Mouse (Mus musculus) midbrain, postnatal 0 days (tissue): ENCODE results near the gene Trim69. TPM values are rescaled to one million over a fixed set of nuclear protein-coding genes. Genes with fewer than 3 reads are reported as not detected.

Experiments used
- ATAC-seq: fragments of 200-750 bp; cut with Nextera tagmentation; 2 replicates; pipeline ENCODE4 v1.8.0; 2017; ENCODE audit warnings: moderate number of reproducible peaks, mild to moderate bottlenecking, moderate TSS enrichment, moderate library complexity; ENCODE audit not compliant: low FRiP score
- DNase-seq: peaks from one replicate; pipeline ENCODE4 v3.0.0-alpha.2; 2015; ENCODE audit warnings: low spot score
- H3K27ac ChIP-seq: fragments of 300-500 bp; sonication (generic); 2 replicates; pipeline ENCODE4 v1.5.1; 2014; ENCODE audit warnings: low read depth, mild to moderate bottlenecking, low read length, mixed read lengths
- H3K27me3 ChIP-seq: fragments of 300-500 bp; sonication (generic); 2 replicates; pipeline ENCODE4 v1.6.1; 2014; ENCODE audit warnings: low read length, control low read depth, mixed read lengths; ENCODE audit not compliant: insufficient read depth
- H3K36me3 ChIP-seq: fragments of 300-500 bp; sonication (generic); 2 replicates; pipeline ENCODE4 v1.6.1; 2014; ENCODE audit warnings: low read length, control low read depth, mixed read lengths; ENCODE audit not compliant: insufficient read depth
- H3K4me1 ChIP-seq: fragments of 300-500 bp; sonication (generic); 2 replicates; pipeline ENCODE4 v1.6.1; 2014; ENCODE audit warnings: mild to moderate bottlenecking, control low read depth, antibody characterized with exemption, low read length, mixed read lengths; ENCODE audit not compliant: insufficient read depth
- H3K4me2 ChIP-seq: fragments of 300-500 bp; sonication (generic); 2 replicates; pipeline ENCODE4 v1.6.1; 2014; ENCODE audit warnings: low read depth, mild to moderate bottlenecking, low read length, mixed read lengths; ENCODE audit not compliant: poor library complexity, severe bottlenecking
- H3K4me3 ChIP-seq: fragments of 300-500 bp; sonication (generic); 2 replicates; pipeline ENCODE4 v1.5.1; 2014; ENCODE audit warnings: low read depth, mild to moderate bottlenecking, low read length, moderate library complexity
- H3K9ac ChIP-seq: fragments of 300-500 bp; sonication (generic); replicated peaks from 2 replicates; pipeline ENCODE4 v1.6.1; 2014; ENCODE audit warnings: mild to moderate bottlenecking, low read length, moderate library complexity, mixed read lengths; ENCODE audit not compliant: poor library complexity, severe bottlenecking
- H3K9me3 ChIP-seq: fragments of 300-500 bp; sonication (generic); 2 replicates; pipeline ENCODE4 v1.6.1; 2016; ENCODE audit warnings: low read length, control low read depth
- CTCF ChIP-seq: IDR thresholded peaks from 2 replicates; pipeline ENCODE4 v1.5.1; 2016; ENCODE audit warnings: antibody characterized with exemption, mild to moderate bottlenecking
- WGBS: fragments of 180-500 bp; shearing (Covaris S2); extraction: QIAGEN DNeasy Blood & Tissue Kit; methylation state at CpG from one replicate; pipeline ENCODE4 v1.1.7; 2014; 5-methylcytosine and 5-hydroxymethylcytosine counted together
- polyA plus RNA-seq: library from polyadenylated mRNA; unstranded; fragments of >200 nt; fragmentation: Nextera tagmentation; extraction: Ambion mirVana; gene quantifications from 2 replicates; pipeline ENCODE4 v1.2.1, GENCODE M21; 2015
- total RNA-seq: library from RNA; depleted of rRNA; stranded (reverse); fragments of >200 nt; gene quantifications from 2 replicates; pipeline ENCODE4 v1.2.3, GENCODE M21; 2014

Trim69 gene
- total and polyA plus RNA-seq, 2 experiments from 2014 or later = not detected

DNA sequence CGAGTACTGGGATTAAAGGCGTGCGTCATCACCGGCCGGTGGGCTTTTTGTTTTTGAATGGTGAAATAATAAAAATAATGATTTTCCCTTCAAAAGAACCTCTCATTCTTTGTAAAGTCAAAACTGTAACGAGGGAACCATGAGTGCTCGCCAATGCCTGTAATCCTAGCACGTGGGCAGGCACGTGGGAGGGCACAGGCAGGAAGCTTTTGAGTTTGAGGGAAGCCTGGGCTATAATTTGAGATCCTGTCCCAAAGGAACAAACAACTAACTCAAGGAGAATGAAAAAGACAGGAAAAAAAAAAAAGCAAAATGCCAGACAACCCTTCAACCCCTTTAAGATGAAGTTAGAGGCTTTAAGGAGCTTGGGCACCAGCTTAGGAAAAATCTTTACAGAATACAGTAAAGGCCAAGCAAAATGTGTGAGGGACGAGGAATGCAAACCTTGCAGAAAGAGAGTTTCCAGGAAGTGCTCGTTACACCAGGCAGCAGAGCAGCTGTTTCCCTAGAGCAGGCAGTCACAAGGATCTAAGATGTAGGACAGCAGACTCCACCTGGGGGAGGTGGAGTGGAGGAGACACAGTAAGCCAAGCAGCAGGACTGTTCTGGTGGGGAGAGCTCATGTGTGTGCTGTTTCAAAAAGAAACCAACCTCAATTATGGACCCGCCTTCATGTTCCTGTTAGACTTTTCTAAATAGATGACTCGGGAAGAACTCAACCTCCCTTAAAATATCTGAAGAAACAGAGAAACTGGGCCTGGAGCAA lies 3.1 kb downstream of the Trim69 start:
- no peak overlapping the region for H3K4me2 ChIP-seq
- ATAC-seq (no peak), DNase-seq (no peak)
- H3K9ac ChIP-seq = no peak overlapping the region
- H3K27ac ChIP-seq = no peak overlapping the region
- H3K9me3 ChIP-seq = no peaks in the 10 kb centered on the region
- TF ChIP-seq CTCF = no peak
- H3K27me3 ChIP-seq = no peaks in the 10 kb centered on the region
- H3K4me3 ChIP-seq = no peak overlapping the region
- no peaks in the 10 kb centered on the region for H3K4me1 ChIP-seq
- H3K36me3 ChIP-seq = no peaks in the 10 kb centered on the region
- 80% methylated on average over 13 of the region's 13 CpGs for WGBS

DNA sequence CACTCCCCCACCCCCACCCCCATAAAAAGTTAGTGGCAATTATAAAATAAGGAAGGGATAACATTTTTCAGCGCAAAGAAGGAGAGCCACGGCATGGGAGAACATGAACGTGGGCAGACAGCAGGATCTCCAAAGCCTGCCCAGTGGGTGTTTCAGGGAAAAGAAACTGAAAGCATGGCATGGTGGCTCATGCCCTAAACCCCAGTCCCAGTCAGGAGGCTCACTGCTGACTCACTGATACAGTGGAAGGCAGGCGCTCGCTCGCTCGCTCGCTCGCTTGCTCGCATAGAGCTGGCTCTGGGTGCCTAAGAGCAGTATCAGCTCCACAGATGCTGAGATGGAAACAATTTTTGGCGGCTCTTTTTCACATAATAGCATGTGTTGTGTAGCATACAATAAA lies 3.8 kb downstream of the Trim69 start:
- no peaks in the 10 kb centered on the region for H3K4me1 ChIP-seq
- H3K4me2 ChIP-seq = no peak overlapping the region
- no peak overlapping the region for H3K4me3 ChIP-seq
- no peak overlapping the region for H3K27ac ChIP-seq
- ATAC-seq (no peak), DNase-seq (no peak)
- TF ChIP-seq CTCF = no peak
- H3K9me3 ChIP-seq = no peaks in the 10 kb centered on the region
- H3K27me3 ChIP-seq = no peaks in the 10 kb centered on the region
- no peak overlapping the region for H3K9ac ChIP-seq
- 87% methylated on average over 11 of the region's 11 CpGs for WGBS
- H3K36me3 ChIP-seq = no peaks in the 10 kb centered on the region

DNA sequence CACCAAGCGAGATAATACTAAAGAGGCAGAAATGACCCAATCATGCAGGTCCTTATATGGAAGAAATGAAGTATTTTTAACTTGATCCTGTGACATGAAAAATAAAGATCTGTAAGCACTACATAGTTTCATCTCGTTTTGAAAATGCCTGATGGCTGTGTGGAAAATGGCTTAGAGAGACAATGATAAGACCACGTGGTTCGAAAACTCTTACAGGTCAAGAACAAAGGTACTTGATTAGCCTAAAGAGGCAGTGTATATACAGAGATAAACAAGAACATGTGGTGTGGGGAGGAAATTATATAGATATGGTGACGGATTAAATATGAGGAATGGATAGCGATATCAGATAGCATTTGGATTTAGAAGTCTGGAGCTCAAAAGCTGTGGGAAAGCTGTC lies 10.8 kb downstream of the Trim69 start:
- DNase-seq = no peak
- no peaks in the 10 kb centered on the region for H3K4me1 ChIP-seq
- H3K4me2 ChIP-seq = no peak overlapping the region
- no peak overlapping the region for H3K9ac ChIP-seq
- WGBS = 87% methylated on average over 6 of the region's 6 CpGs
- no peak for ATAC-seq
- H3K27me3 ChIP-seq = no peaks in the 10 kb centered on the region
- no peak overlapping the region for H3K4me3 ChIP-seq
- no peaks in the 10 kb centered on the region for H3K36me3 ChIP-seq
- H3K27ac ChIP-seq = no peak overlapping the region
- no peaks in the 10 kb centered on the region for H3K9me3 ChIP-seq
- TF ChIP-seq CTCF = no peak

DNA sequence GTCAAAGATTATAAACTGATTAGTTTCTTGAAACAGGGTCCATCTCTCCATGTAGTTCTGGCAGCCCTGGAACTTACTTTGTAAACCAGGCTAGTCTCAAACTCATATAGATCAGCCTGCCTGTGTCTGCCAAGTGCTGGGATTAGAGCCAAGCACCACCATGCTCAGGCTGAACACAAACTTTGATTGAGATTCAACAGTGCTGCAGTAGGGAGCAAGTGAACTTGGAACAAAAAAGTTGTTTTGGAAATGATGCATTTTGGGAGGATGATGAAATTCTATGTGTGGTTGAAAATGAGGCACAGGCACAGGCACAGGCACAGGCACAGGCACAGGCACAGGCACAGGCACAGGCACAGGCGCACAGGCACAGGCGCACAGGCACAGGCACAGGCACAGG lies 11.7 kb downstream of the Trim69 start:
- no peak for ATAC-seq
- H3K9me3 ChIP-seq = no peaks in the 10 kb centered on the region
- H3K4me3 ChIP-seq = no peak overlapping the region
- H3K4me2 ChIP-seq = no peak overlapping the region
- H3K27me3 ChIP-seq = no peaks in the 10 kb centered on the region
- TF ChIP-seq CTCF = no peak
- DNase-seq = no peak
- H3K9ac ChIP-seq = no peak overlapping the region
- no peaks in the 10 kb centered on the region for H3K36me3 ChIP-seq
- H3K27ac ChIP-seq = no peak overlapping the region
- WGBS = 98% methylated on average over 2 of the region's 2 CpGs
- no peaks in the 10 kb centered on the region for H3K4me1 ChIP-seq

DNA sequence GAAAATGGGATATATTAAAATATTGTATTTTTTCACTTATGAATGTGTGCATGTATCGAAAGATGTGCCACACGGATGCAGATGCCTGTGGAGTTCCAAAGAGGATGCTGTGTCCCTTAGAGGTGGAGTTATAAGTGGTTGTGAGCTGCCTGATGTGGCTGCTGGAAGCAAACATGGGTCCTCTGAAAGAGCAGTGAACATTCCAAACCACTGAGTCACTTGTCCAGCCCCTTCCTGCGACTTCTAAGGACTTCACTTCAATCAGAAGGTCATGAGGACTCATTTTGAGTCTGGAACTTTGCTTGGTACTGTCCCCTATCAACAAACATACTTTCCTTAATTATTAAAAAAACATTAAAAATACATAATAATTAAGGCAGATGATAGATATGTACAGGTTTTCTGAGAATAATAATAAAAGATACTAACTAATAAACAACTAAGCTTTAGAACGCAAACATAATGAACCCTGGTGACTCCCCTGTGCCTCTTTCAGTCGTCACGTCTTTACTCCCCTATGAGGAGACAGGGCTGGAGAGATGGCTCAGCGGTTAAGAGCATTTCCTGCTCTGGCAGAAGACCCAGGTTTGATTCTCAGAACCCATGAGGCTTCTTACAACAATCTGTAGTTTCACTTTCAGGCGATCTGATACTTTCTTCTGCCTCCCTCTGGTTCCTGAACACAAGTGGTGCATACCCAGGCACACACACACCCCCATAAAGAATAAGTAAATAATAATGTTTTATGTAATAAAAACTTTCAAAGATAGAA lies 19.7 kb downstream of the Trim69 start:
- H3K4me2 ChIP-seq = no peak overlapping the region
- H3K36me3 ChIP-seq = no peaks in the 10 kb centered on the region
- no peaks in the 10 kb centered on the region for H3K9me3 ChIP-seq
- H3K27ac ChIP-seq = no peak overlapping the region
- H3K4me3 ChIP-seq = no peak overlapping the region
- 80% methylated on average over 8 of the region's 8 CpGs for WGBS
- DNase-seq = no peak
- no peaks in the 10 kb centered on the region for H3K4me1 ChIP-seq
- no peak for TF ChIP-seq CTCF
- no peaks in the 10 kb centered on the region for H3K27me3 ChIP-seq
- ATAC-seq = no peak
- H3K9ac ChIP-seq = no peak overlapping the region

GRCm38 (mm10) chr2:122185086-122185485 lies 24.6 kb downstream of the Trim69 start:
- Histone ChIP-seq H3K27ac (no peak overlapping the region), H3K4me1 (no peaks in the 10 kb centered on the region), H3K4me2 (no peak overlapping the region), H3K36me3 (no peaks in the 10 kb centered on the region), H3K9ac (no peak overlapping the region), H3K9me3 (no peaks in the 10 kb centered on the region), H3K4me3 (no peak overlapping the region), H3K27me3 (no peaks in the 10 kb centered on the region)
- no peak for ATAC-seq
- DNase-seq = no peak
- TF ChIP-seq CTCF = no peak
- 92% methylated on average over 4 of the region's 4 CpGs for WGBS
